In the genomic region with DNA sequence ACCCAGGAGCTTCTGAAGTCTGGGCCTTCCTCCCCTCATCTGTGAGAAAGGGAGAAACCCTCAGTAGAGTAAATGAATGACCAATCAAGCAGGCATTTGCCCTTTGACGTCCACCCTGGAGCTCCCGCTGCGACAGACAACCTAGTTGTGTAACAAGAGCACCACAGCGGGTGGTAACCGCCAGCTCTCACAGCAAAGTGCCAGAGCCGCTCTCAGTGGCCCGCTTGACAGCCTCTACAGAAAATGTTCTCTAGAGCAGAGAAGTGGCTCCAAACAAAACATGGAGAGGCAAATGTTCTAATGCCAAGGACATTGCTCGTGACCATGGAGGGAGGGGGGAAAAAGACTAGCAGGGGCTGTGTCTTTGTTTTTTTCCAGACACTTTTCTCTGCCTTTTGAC, we compare ENCODE assay signal across 8 mouse cellular contexts. TPM values are rescaled to one million over a fixed set of nuclear protein-coding genes. Genes with fewer than 3 reads are reported as not detected.
DNase-seq lines count a peak whose midpoint lies in the region; ATAC-seq lines count a peak whose summit lies in the region.

No protein-coding gene starts in this region.

- H3K4me2 ChIP-seq in limb, embryonic 11.5 days (ENCODE audit: low read depth, severe bottlenecking) = no peak overlapping the region
- no peak overlapping the region for H3K4me2 ChIP-seq in midbrain, embryonic 16.5 days (ENCODE audit: low read length)

- no peak for ATAC-seq in limb, embryonic 11.5 days (ENCODE audit: insufficient number of reproducible peaks, low FRiP score, low TSS enrichment, low read depth)
- ATAC-seq in midbrain, embryonic 16.5 days = no peak

- H3K27ac ChIP-seq in limb, embryonic 11.5 days (replicated peaks; ENCODE audit: low read depth, low read length) = no peak overlapping the region
- no peak overlapping the region for H3K27ac ChIP-seq in midbrain, embryonic 16.5 days (ENCODE audit: low read length)

- H3K9ac ChIP-seq in limb, embryonic 11.5 days (ENCODE audit: low read length) = no peak overlapping the region
- H3K9ac ChIP-seq in midbrain, embryonic 16.5 days (ENCODE audit: low read depth, low read length) = no peak overlapping the region

- peak; percentile 69 to 85 for DNase-seq in adrenal gland, adult (ENCODE audit: inconsistent age in 2 of 2, low spot score in 1 of 2)
- DNase-seq in adrenal gland, postnatal 4 days (ENCODE audit: low spot score in 2 of 2) = no peak
- peak; percentile 2 for DNase-seq in right cerebral cortex, adult 18-20 months
- DNase-seq in right cerebral cortex, postnatal 14 days = no peak
- peak; percentile 33 for DNase-seq in limb, embryonic 11.5 days (ENCODE audit: low spot score)
- no peak for DNase-seq in thymus, adult 18-20 months
- DNase-seq in ovary, postnatal 10 days (ENCODE audit: low spot score) = no peak

- H3K9me3 ChIP-seq in limb, embryonic 11.5 days (ENCODE audit: control insufficient read depth, low read length) = no peaks in the 10 kb centered on the region
- no peaks in the 10 kb centered on the region for H3K9me3 ChIP-seq in midbrain, embryonic 16.5 days (replicated peaks; ENCODE audit: control insufficient read depth, low read length, poor library complexity, severe bottlenecking)

- no peak overlapping the region for H3K4me3 ChIP-seq in limb, embryonic 11.5 days (ENCODE audit: low read depth, low read length)
- H3K4me3 ChIP-seq in midbrain, embryonic 16.5 days (ENCODE audit: low read depth, low read length) = no peak overlapping the region

- H3K36me3 ChIP-seq in limb, embryonic 11.5 days (ENCODE audit: control insufficient read depth, insufficient read depth, low read length) = no peaks in the 10 kb centered on the region
- H3K36me3 ChIP-seq in midbrain, embryonic 16.5 days (ENCODE audit: control insufficient read depth, insufficient read depth, low read length) = no peaks in the 10 kb centered on the region

- no peaks in the 10 kb centered on the region for H3K4me1 ChIP-seq in limb, embryonic 11.5 days (ENCODE audit: control insufficient read depth, insufficient read depth, low read length)
- no peaks in the 10 kb centered on the region for H3K4me1 ChIP-seq in midbrain, embryonic 16.5 days (ENCODE audit: control insufficient read depth, insufficient read depth, low read length)

- no peaks in the 10 kb centered on the region for H3K27me3 ChIP-seq in limb, embryonic 11.5 days (ENCODE audit: control insufficient read depth, insufficient read depth, low read length)
- no peaks in the 10 kb centered on the region for H3K27me3 ChIP-seq in midbrain, embryonic 16.5 days (ENCODE audit: control insufficient read depth, insufficient read depth, low read depth, low read length)

- 8% methylated on average over 8 of the region's 8 CpGs for WGBS in limb, embryonic 11.5 days
- 2% methylated on average over 8 of the region's 8 CpGs for WGBS in midbrain, embryonic 16.5 days

RNA-seq across cellular contexts. Expression of gene Gtpbp4, which starts 21.3 kb away (rescaled TPM):
- total RNA-seq in adrenal gland, postnatal 4 days (2021) = 10 to 100 TPM; 55.4 to 63.4 TPM
- polyA plus RNA-seq in limb, embryonic 11.5 days (2014; fragmentation: Nextera tagmentation; extraction: Ambion mirVana) = 104 and 110 TPM in 2 replicates
- polyA plus RNA-seq in midbrain, embryonic 16.5 days (2015; fragmentation: Nextera tagmentation; extraction: Ambion mirVana) = 57.0 and 63.2 TPM in 2 replicates

Comparison
In these comparisons a context has a peak if more than half of its experiments do, and no peak if none do; other contexts are left out.
1. DNase-seq: peak in adrenal gland, adult (2 of 2), right cerebral cortex, adult 18-20 months (single experiment) and limb, embryonic 11.5 days (single experiment); none in adrenal gland, postnatal 4 days (0 of 2), right cerebral cortex, postnatal 14 days (single experiment), thymus, adult 18-20 months (0 of 2) and ovary, postnatal 10 days (single experiment).